ENCODE assay signal across 12 mouse cellular contexts in the genomic region with DNA sequence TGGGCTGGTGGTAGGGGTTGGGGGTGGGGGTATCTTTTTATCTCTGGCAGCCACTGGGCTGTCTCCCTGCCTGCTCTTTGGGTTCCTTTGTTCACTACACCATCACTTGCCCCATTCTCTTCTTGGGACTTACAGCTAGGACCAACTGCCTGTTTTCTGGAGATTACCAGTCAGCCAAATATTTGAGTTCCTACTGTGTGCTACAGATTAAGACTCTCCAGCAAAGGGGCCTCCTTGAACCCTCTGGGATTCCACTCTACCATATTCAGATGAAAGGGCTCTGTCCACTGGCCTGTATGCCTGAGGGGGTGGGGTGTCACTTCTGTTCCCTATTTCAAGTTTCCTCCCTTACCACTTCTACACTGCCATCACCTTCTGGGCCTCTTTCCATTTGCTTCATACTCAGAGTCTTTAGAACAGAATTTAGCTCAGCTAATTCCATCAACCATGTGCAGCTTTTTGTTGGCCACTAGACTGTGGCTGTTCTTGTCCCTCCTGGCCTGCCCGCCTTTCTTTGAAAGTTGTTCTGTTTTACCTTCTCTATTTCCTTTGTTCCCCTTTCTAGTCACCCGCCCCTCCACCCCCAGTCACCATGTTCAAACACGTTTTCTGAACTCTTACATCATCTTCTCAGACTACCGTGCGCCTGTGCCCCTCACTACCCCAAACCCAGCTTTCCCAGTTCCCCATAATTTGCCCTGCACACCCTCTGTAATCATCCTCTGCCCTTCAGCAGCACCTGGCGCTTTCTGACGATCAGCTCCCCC.
DNase-seq lines count a peak whose midpoint lies in the region; ATAC-seq and TF ChIP-seq lines count a peak whose summit lies in the region.
"Had no signal": no experiment of that assay in that cellular context is flagged by ENCODE, and none has a peak within 500 bp of the region (broad histone marks: within the 10 kb centered on the region; RNA-seq: fewer than 3 reads in every experiment).

No protein-coding gene starts in this region.

- ATAC-seq in embryonic facial prominence, embryonic 13.5 days (ENCODE audit: insufficient number of reproducible peaks, insufficient read depth, low FRiP score, low TSS enrichment, low read depth): no peak
- peak; percentile 62 for ATAC-seq in liver, embryonic 15.5 days (ENCODE audit: insufficient read depth)
- ATAC-seq: hindbrain, postnatal 0 days had no signal

- H3K9ac ChIP-seq in embryonic facial prominence, embryonic 13.5 days: no peak overlapping the region
- H3K9ac ChIP-seq in liver, embryonic 15.5 days: no peak overlapping the region
- H3K9ac ChIP-seq: neural tube, embryonic 13.5 days had no signal

- DNase-seq in embryonic facial prominence, embryonic 10.5 days (ENCODE audit: low spot score): no peak
- no peak for DNase-seq in thymus, adult 2 months
- DNase-seq in thymus, postnatal 14 days: no peak
- no peak for DNase-seq in left cerebral cortex, postnatal 36 days (ENCODE audit: low spot score in 2 of 2)
- no peak for DNase-seq in kidney, adult 8-10 months
- no peak for DNase-seq in urinary bladder, postnatal 4 days (ENCODE audit: low spot score in 2 of 2)
- DNase-seq: layer of hippocampus, adult 9-11 months; right cerebral cortex, postnatal 25 days had no signal

- peak overlapping the region; percentile 71 for H3K27ac ChIP-seq in embryonic facial prominence, embryonic 13.5 days
- no peak overlapping the region; the same call in 1 of the 2 replicates for H3K27ac ChIP-seq in embryonic facial prominence, embryonic 10.5 days (replicated peaks)
- H3K27ac ChIP-seq in thymus, adult 2 months (ENCODE audit: control insufficient read depth, insufficient read depth, low read length): peak overlapping the region; percentile 3; the same call in 1 of the 2 replicates
- peak overlapping the region; percentile 72 for H3K27ac ChIP-seq in liver, embryonic 15.5 days (replicated peaks)
- H3K27ac ChIP-seq: hindbrain, postnatal 0 days; neural tube, embryonic 13.5 days had no signal

- 62% methylated on average over 7 of the region's 7 CpGs for WGBS in embryonic facial prominence, embryonic 13.5 days
- 74% methylated on average over 7 of the region's 7 CpGs for WGBS in embryonic facial prominence, embryonic 10.5 days
- 9% methylated on average over 7 of the region's 7 CpGs for WGBS in thymus, adult 2 months
- WGBS in liver, embryonic 15.5 days (ENCODE audit: insufficient replicate concordance): 23% methylated on average over 7 of the region's 7 CpGs

- H3K4me2 ChIP-seq in embryonic facial prominence, embryonic 13.5 days: no peak overlapping the region
- peak overlapping the region; percentile 37 for H3K4me2 ChIP-seq in liver, embryonic 15.5 days
- H3K4me2 ChIP-seq: neural tube, embryonic 13.5 days had no signal

- intact Hi-C loops in left cerebral cortex, postnatal 36 days (cut with DNase I): no loop called here

- no peak for TF ChIP-seq POLR2A in thymus, adult 2 months (IDR thresholded peaks at IDR 0.05; ENCODE audit: control insufficient read depth, extremely low read depth, insufficient read depth, low read length, poor library complexity)

- no peak for TF ChIP-seq CTCF in thymus, adult 2 months (IDR thresholded peaks at IDR 0.05; ENCODE audit: borderline replicate concordance, control insufficient read depth, extremely low read depth, insufficient read depth, low read length, poor library complexity)

- no peaks in the 10 kb centered on the region for H3K9me3 ChIP-seq in embryonic facial prominence, embryonic 13.5 days
- no peaks in the 10 kb centered on the region for H3K9me3 ChIP-seq in embryonic facial prominence, embryonic 10.5 days
- H3K9me3 ChIP-seq in liver, embryonic 15.5 days (replicated peaks): no peaks in the 10 kb centered on the region
- H3K9me3 ChIP-seq: neural tube, embryonic 13.5 days had no signal

- no peaks in the 10 kb centered on the region for H3K36me3 ChIP-seq in embryonic facial prominence, embryonic 13.5 days
- H3K36me3 ChIP-seq in embryonic facial prominence, embryonic 10.5 days (replicated peaks): no peaks in the 10 kb centered on the region
- no peaks in the 10 kb centered on the region for H3K36me3 ChIP-seq in thymus, adult 2 months (ENCODE audit: control insufficient read depth, insufficient read depth, low read length)
- no peaks in the 10 kb centered on the region for H3K36me3 ChIP-seq in liver, embryonic 15.5 days (replicated peaks)
- H3K36me3 ChIP-seq: neural tube, embryonic 13.5 days had no signal

- H3K4me1 ChIP-seq in embryonic facial prominence, embryonic 13.5 days: peaks cover 28% of the 10 kb centered on the region
- peaks cover 19% of the 10 kb centered on the region for H3K4me1 ChIP-seq in embryonic facial prominence, embryonic 10.5 days
- peaks cover 24% of the 10 kb centered on the region for H3K4me1 ChIP-seq in thymus, adult 2 months (replicated peaks; ENCODE audit: control insufficient read depth, insufficient read depth, low read length)
- peaks cover 95% of the 10 kb centered on the region for H3K4me1 ChIP-seq in liver, embryonic 15.5 days (replicated peaks)

- H3K4me3 ChIP-seq in embryonic facial prominence, embryonic 13.5 days: no peak overlapping the region
- H3K4me3 ChIP-seq in embryonic facial prominence, embryonic 10.5 days: no peak overlapping the region
- H3K4me3 ChIP-seq in thymus, adult 2 months (ENCODE audit: control insufficient read depth, insufficient read depth, low read length): no peak overlapping the region
- no peak overlapping the region for H3K4me3 ChIP-seq in liver, embryonic 15.5 days (replicated peaks)
- H3K4me3 ChIP-seq: neural tube, embryonic 13.5 days had no signal

- H3K27me3 ChIP-seq in embryonic facial prominence, embryonic 13.5 days: no peaks in the 10 kb centered on the region
- H3K27me3 ChIP-seq in embryonic facial prominence, embryonic 10.5 days (replicated peaks; ENCODE audit: low read depth, poor library complexity, severe bottlenecking): no peaks in the 10 kb centered on the region
- no peaks in the 10 kb centered on the region for H3K27me3 ChIP-seq in thymus, adult 2 months (ENCODE audit: control insufficient read depth, insufficient read depth, low read length)
- H3K27me3 ChIP-seq in liver, embryonic 15.5 days: no peaks in the 10 kb centered on the region
- H3K27me3 ChIP-seq: neural tube, embryonic 13.5 days had no signal
